16 mouse cellular contexts compared by ENCODE assay signal in the genomic region with DNA sequence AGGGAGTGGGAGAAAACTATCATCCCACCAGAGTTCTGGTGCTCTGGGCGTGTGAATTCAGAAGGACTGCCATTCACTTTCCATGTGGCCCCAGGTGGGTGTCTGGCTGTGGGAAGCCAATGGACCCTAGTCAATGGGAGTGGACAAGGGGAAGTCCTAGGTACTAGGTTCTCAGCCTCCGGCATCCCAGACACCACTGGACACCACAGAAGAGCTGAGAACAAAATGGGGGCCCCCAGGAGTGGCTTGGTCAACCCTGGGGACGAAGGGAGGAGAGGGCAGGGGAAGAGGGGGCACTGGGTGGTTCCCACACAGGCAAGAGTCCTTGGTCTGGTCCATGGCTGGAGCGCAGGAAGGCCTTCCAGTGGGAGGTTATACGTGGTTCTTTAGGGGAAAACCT.
"Had no signal": no experiment of that assay in that cellular context is flagged by ENCODE, and none has a peak within 500 bp of the region (broad histone marks: within the 10 kb centered on the region; RNA-seq: fewer than 3 reads in every experiment).

No protein-coding gene starts in this region.

- DNase-seq: retina, postnatal 1 day; right cerebral cortex, adult 18-20 months; right cerebral cortex, postnatal 14 days; right cerebral cortex, postnatal 25 days; right cerebral cortex, postnatal 4 days; spleen, adult 18-20 months; thymus, adult 18-20 months; thymus, adult 2 months; thymus, postnatal 14 days; thymus, postnatal 25 days; thymus, postnatal 36 days; thymus, postnatal 4 days had no signal

- H3K27ac ChIP-seq: neural tube, embryonic 13.5 days; neural tube, embryonic 15.5 days; stomach, embryonic 15.5 days; stomach, postnatal 0 days had no signal

- H3K4me2 ChIP-seq: neural tube, embryonic 13.5 days; neural tube, embryonic 15.5 days; stomach, embryonic 15.5 days had no signal

- H3K9me3 ChIP-seq: neural tube, embryonic 13.5 days; neural tube, embryonic 15.5 days; stomach, embryonic 15.5 days had no signal

- H3K36me3 ChIP-seq: neural tube, embryonic 13.5 days; neural tube, embryonic 15.5 days; stomach, embryonic 15.5 days had no signal

- H3K4me1 ChIP-seq: neural tube, embryonic 13.5 days; neural tube, embryonic 15.5 days; stomach, embryonic 15.5 days had no signal

- H3K9ac ChIP-seq: neural tube, embryonic 13.5 days; neural tube, embryonic 15.5 days; stomach, embryonic 15.5 days had no signal

- H3K27me3 ChIP-seq: neural tube, embryonic 13.5 days; neural tube, embryonic 15.5 days; stomach, embryonic 15.5 days had no signal

- H3K4me3 ChIP-seq: neural tube, embryonic 13.5 days; neural tube, embryonic 15.5 days; stomach, embryonic 15.5 days had no signal
